Mouse (Mus musculus) Patski (cell line): ENCODE measurements around the gene Gm10354. TPM values are rescaled to one million over a fixed set of nuclear protein-coding genes. Genes with fewer than 3 reads are reported as not detected.
"Not testable (repeated sequence)": the region's sequence is repeated elsewhere in the genome, so short reads cannot be mapped to it uniquely, and the experiment has no call there.

Experiments used
- ATAC-seq: fragments of 100-300 bp; one replicate; pipeline ENCODE4 v1.8.0; 2021
- CTCF ChIA-PET: fragments of 350-600 bp; sonication (Branson Sonifier 250); formaldehyde crosslinking; loops from one replicate; lab custom pipeline; 2022; ENCODE audit warnings: inconsistent platforms; lab: Charles Lee
- POLR2A ChIA-PET: fragments of 350-600 bp; sonication (Branson Sonifier 250); formaldehyde crosslinking; loops from one replicate; lab custom pipeline; 2022; ENCODE audit warnings: antibody characterized with exemption, inconsistent platforms; lab: Charles Lee
- DNase-seq: peaks from one replicate; pipeline ENCODE4 v3.0.0-alpha.2; 2011; ENCODE audit warnings: low read depth, low spot score
- H3K27me3 ChIP-seq: fragments of 371-371 bp; one replicate; pipeline ENCODE4 v1.5.1; 2021
- in situ Hi-C: fragments of 300-500 bp; cut with MboI; formaldehyde crosslinking; loops from 3 replicates; pipeline ENCODE4 v1.11.1; 2018; ENCODE audit warnings: low pct_unique_long_range_greater_than_20kb, mixed read lengths
- polyA plus RNA-seq: library from polyadenylated mRNA; unstranded; gene quantifications from one replicate; pipeline ENCODE4 v1.2.3, GENCODE M21; 2021

The Gm10354 gene
- polyA plus RNA-seq: not detected

GRCm38 (mm10) chr5:14978835-14979234 lies at the start of gene Gm10354:
Gm10354 (minus strand) TSS chr5:14978935.
- ATAC-seq, DNase-seq, in situ Hi-C loops, CTCF ChIA-PET, H3K27me3 ChIP-seq, POLR2A ChIA-PET: not testable (repeated sequence)

- CTCF ChIA-PET, DNase-seq, POLR2A ChIA-PET, in situ Hi-C loops, H3K27me3 ChIP-seq, ATAC-seq: not testable (repeated sequence)
Observed at GRCm38 (mm10) chr5:15024316-15024715, 45.6 kb upstream of the Gm10354 start.

GRCm38 (mm10) chr5:15020067-15020466 lies 41.3 kb upstream of the Gm10354 start:
- CTCF ChIA-PET, ATAC-seq, DNase-seq, POLR2A ChIA-PET, H3K27me3 ChIP-seq, in situ Hi-C loops: not testable (repeated sequence)

GRCm38 (mm10) chr5:15010639-15011582 lies 32.2 kb upstream of the Gm10354 start:
- POLR2A ChIA-PET, H3K27me3 ChIP-seq, DNase-seq, CTCF ChIA-PET, in situ Hi-C loops, ATAC-seq: not testable (repeated sequence)

- CTCF ChIA-PET, POLR2A ChIA-PET, H3K27me3 ChIP-seq, in situ Hi-C loops, ATAC-seq, DNase-seq: not testable (repeated sequence)
Observed at GRCm38 (mm10) chr5:15006907-15007306, 28.2 kb upstream of the Gm10354 start.

- ATAC-seq, POLR2A ChIA-PET, in situ Hi-C loops, CTCF ChIA-PET, DNase-seq, H3K27me3 ChIP-seq: not testable (repeated sequence)
Observed at GRCm38 (mm10) chr5:15006288-15006687, 27.6 kb upstream of the Gm10354 start.

- H3K27me3 ChIP-seq, in situ Hi-C loops, CTCF ChIA-PET, DNase-seq, ATAC-seq, POLR2A ChIA-PET: not testable (repeated sequence)
Observed at GRCm38 (mm10) chr5:15005584-15005983, 26.8 kb upstream of the Gm10354 start.

GRCm38 (mm10) chr5:15004569-15005562 lies 26.1 kb upstream of the Gm10354 start:
- CTCF ChIA-PET, POLR2A ChIA-PET, DNase-seq, H3K27me3 ChIP-seq, in situ Hi-C loops: not testable (repeated sequence)
- ATAC-seq: peak; percentile 44

GRCm38 (mm10) chr5:14998077-14998476 lies 19.3 kb upstream of the Gm10354 start:
- CTCF ChIA-PET, POLR2A ChIA-PET, H3K27me3 ChIP-seq, DNase-seq, in situ Hi-C loops, ATAC-seq: not testable (repeated sequence)

GRCm38 (mm10) chr5:14997556-14997955 lies 18.8 kb upstream of the Gm10354 start:
- POLR2A ChIA-PET, CTCF ChIA-PET, ATAC-seq, in situ Hi-C loops, H3K27me3 ChIP-seq, DNase-seq: not testable (repeated sequence)

GRCm38 (mm10) chr5:14996670-14997249 lies 18.0 kb upstream of the Gm10354 start:
- POLR2A ChIA-PET, ATAC-seq, DNase-seq, H3K27me3 ChIP-seq, in situ Hi-C loops, CTCF ChIA-PET: not testable (repeated sequence)

GRCm38 (mm10) chr5:14994124-14994523 lies 15.4 kb upstream of the Gm10354 start:
- ATAC-seq, CTCF ChIA-PET, DNase-seq, H3K27me3 ChIP-seq, in situ Hi-C loops, POLR2A ChIA-PET: not testable (repeated sequence)

GRCm38 (mm10) chr5:14990375-14991158 lies 11.8 kb upstream of the Gm10354 start:
- in situ Hi-C loops, CTCF ChIA-PET, DNase-seq, H3K27me3 ChIP-seq, ATAC-seq, POLR2A ChIA-PET: not testable (repeated sequence)
